Mouse (Mus musculus) embryonic fibroblast, embryonic 13.5 days (primary cell): Measurements from ENCODE around the gene Golt1a. TPM values are rescaled to one million over a fixed set of nuclear protein-coding genes. Genes with fewer than 3 reads are reported as not detected.

ENCODE experiments used
- H3K27ac ChIP-seq: 2 replicates; pipeline ENCODE4 v1.5.1; 2012; ENCODE audit warnings: low read length, control low read depth, inconsistent platforms; ENCODE audit not compliant: insufficient read depth
- H3K4me1 ChIP-seq: 2 replicates; pipeline ENCODE4 v1.6.1; 2011; ENCODE audit warnings: low read length; ENCODE audit not compliant: control insufficient read depth, insufficient read depth
- H3K4me3 ChIP-seq: 2 replicates; pipeline ENCODE4 v1.5.1; 2011; ENCODE audit warnings: mild to moderate bottlenecking, control low read depth, low read length; ENCODE audit not compliant: insufficient read depth
- CTCF ChIP-seq: IDR thresholded peaks from 2 replicates; pipeline ENCODE4 v1.5.1; 2011; ENCODE audit warnings: mild to moderate bottlenecking, control low read depth, low read length, moderate library complexity, borderline replicate concordance; ENCODE audit not compliant: insufficient read depth
- POLR2A ChIP-seq: IDR thresholded peaks from 2 replicates; pipeline ENCODE4 v1.6.1; 2011; ENCODE audit warnings: low read depth, mild to moderate bottlenecking, control low read depth, low read length, moderate library complexity
- polyA plus RNA-seq: library from polyadenylated mRNA; stranded (reverse); fragments of >200 nt; gene quantifications from 2 replicates; pipeline ENCODE4 v1.2.4, GENCODE M21; 2011; ENCODE audit warnings: low read depth; ENCODE audit not compliant: missing spikeins, insufficient read length

Gene Golt1a
- polyA plus RNA-seq, 1 experiment: not detected

DNA sequence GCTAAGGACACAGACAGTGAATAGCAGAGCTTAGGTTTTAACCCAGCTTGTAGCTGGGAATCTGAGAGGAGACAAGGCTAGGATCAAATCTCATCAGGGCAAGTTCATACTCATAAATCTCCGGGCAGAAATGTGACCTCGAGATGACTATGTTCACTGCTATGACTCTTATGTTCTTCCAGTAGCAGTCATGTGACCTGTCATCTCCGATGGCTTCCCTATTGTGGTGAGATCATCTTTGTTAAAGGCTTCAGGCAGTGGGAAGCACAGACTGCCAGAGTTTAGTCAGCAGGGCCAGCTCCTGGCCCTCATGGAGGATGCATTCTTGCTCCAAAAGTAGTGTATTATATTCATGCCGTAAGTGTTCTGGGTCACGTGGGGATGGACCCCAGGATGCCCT is 32.6 kb upstream of the Golt1a start:
- TF ChIP-seq CTCF (no peak), POLR2A (no peak)
- peaks cover 8% of the 10 kb centered on the region for H3K4me1 ChIP-seq
- H3K4me3 ChIP-seq: no peak overlapping the region
- H3K27ac ChIP-seq: no peak overlapping the region

DNA sequence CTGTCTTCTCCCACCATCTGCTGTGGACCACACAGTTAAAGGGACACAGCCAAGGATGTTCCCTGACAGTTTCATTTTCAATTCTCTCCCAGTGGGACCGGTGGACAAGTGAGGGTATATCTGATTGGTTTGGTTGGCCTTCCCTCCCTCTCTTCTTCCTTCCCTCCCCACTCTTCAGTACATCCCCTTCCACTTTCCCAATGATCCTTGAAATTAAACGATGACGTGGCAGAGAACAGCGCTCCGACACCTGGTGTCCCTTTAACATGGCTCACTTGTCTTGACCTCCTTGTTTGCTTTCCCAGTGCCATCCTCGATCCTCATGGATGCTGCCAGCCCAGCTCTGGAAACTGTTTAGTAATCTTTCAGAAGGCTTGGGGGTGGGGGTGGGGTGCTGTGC is 31.1 kb upstream of the Golt1a start:
- Histone ChIP-seq H3K27ac (no peak overlapping the region), H3K4me3 (no peak overlapping the region), H3K4me1 (peaks cover 8% of the 10 kb centered on the region)
- TF ChIP-seq POLR2A: no peak
- no peak for TF ChIP-seq CTCF

DNA sequence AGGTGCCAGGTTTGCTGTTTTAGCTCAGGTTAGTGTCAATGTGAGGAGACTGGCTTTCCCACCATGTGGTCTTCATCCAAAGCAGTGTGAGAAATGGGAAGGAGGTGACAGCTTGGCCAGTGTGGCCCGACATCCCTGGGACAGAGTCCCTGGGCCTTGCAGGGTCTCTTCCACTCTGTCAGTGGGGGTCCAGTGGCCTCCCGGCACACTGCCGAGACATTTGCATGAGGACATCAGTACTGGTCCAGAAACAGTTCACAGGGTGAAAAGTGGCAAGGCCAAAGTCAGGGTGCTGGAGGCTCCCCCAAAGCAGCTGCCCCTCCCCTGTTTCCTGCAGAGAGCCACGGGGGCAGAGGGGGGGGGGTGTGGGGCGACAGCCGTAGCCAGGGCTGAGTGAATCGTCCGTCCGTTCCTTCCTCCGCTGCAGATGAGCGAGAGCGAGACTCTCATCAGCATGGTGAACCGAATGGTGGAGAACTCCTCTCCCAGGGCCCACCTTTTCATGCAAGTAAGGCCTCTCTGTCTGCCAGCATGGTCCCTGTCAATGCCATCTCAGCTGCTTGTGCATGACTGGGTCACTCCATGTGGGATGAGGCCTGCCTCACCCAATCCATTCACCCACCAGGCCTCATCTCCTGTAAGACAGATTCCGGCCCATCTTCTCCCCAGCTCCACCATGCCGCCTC is 30.5 kb upstream of the Golt1a start:
- no peak overlapping the region for H3K27ac ChIP-seq
- TF ChIP-seq CTCF: no peak
- no peak for TF ChIP-seq POLR2A
- H3K4me3 ChIP-seq: no peak overlapping the region

GRCm38 (mm10) chr1:133279632-133280093 is 29.9 kb upstream of the Golt1a start:
- TF ChIP-seq CTCF: no peak
- no peak for TF ChIP-seq POLR2A
- H3K4me3 ChIP-seq: no peak overlapping the region
- H3K4me1 ChIP-seq: peaks cover 8% of the 10 kb centered on the region
- H3K27ac ChIP-seq: no peak overlapping the region

More for the DNA sequence above, 30.5 kb upstream of the Golt1a start:
- H3K4me1 ChIP-seq: peaks cover 8% of the 10 kb centered on the region

GRCm38 (mm10) chr1:133280537-133280936 is 29.1 kb upstream of the Golt1a start:
- TF ChIP-seq CTCF (no peak), POLR2A (no peak)
- Histone ChIP-seq H3K4me1 (peaks cover 8% of the 10 kb centered on the region), H3K27ac (no peak overlapping the region), H3K4me3 (no peak overlapping the region)

DNA sequence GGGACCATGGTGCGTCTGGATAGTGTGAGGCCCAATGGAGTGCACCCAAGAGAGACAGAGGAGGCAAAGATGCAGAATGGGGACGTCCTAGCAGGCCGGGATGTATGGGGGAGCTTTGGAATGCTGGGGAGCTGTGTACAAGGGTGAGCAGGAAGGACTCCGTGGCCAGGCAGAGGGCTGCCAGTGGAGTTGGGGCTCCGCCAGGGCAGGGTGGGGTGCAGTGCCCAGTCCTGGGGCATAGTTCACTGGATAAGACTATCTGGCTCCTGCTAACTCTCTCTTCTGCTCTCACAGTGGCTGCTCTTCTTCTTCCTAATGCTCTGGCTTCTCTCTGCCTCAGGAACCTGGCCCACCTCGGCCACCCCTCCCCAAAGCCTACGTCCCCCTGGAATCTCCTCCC is 23.7 kb upstream of the Golt1a start:
- Histone ChIP-seq H3K4me3 (no peak overlapping the region), H3K4me1 (no peaks in the 10 kb centered on the region), H3K27ac (no peak overlapping the region)
- TF ChIP-seq POLR2A (no peak), CTCF (no peak)

- H3K4me3 ChIP-seq: no peak overlapping the region
- H3K4me1 ChIP-seq: no peaks in the 10 kb centered on the region
- no peak for TF ChIP-seq CTCF
- no peak overlapping the region for H3K27ac ChIP-seq
Measured at GRCm38 (mm10) chr1:133287051-133287450, 22.5 kb upstream of the Golt1a start.

- Histone ChIP-seq H3K4me3 (no peak overlapping the region), H3K4me1 (no peaks in the 10 kb centered on the region), H3K27ac (no peak overlapping the region)
- no peak for TF ChIP-seq CTCF
- no peak for TF ChIP-seq POLR2A
Measured at GRCm38 (mm10) chr1:133287880-133288279, 21.7 kb upstream of the Golt1a start.

- TF ChIP-seq POLR2A (no peak), CTCF (no peak)
- Histone ChIP-seq H3K27ac (no peak overlapping the region), H3K4me3 (no peak overlapping the region), H3K4me1 (peaks cover 20% of the 10 kb centered on the region)
Measured at GRCm38 (mm10) chr1:133291888-133292287, 17.7 kb upstream of the Golt1a start.

DNA sequence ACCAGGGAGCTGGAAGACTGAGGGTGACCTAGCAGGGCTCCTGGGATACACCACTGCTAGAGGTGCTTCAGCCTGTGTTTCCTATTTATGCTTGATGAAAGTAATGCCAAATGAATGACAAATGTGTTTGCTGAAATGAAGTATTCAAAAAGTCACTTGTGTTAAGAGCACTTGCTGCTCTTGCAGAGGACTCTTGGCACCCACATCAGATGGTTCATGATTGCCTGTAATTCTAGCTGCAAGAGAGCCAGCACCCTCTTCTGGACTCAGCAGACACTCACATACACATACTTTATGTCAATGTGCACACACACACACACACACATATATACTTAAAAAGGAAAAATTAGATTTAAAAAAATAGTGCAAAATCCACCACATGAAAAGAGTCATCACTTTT is 17.0 kb upstream of the Golt1a start:
- no peak overlapping the region for H3K27ac ChIP-seq
- H3K4me3 ChIP-seq: no peak overlapping the region
- TF ChIP-seq POLR2A (no peak), CTCF (no peak)
- H3K4me1 ChIP-seq: peaks cover 20% of the 10 kb centered on the region
